In genomic region chr14:34297634-34298033, GRCm38 (mm10) we compare ENCODE assay signal across 21 mouse cellular contexts. TPM values are rescaled to one million over a fixed set of nuclear protein-coding genes. Genes with fewer than 3 reads are reported as not detected.
DNase-seq lines count a peak whose midpoint lies in the region; ATAC-seq and TF ChIP-seq lines count a peak whose summit lies in the region.
"Had no signal": no experiment of that assay in that cellular context is flagged by ENCODE, and none has a peak within 500 bp of the region (broad histone marks: within the 10 kb centered on the region; RNA-seq: fewer than 3 reads in every experiment).

No protein-coding gene starts in this region.

- no peak overlapping the region for H3K27ac ChIP-seq in intestine, embryonic 15.5 days
- H3K27ac ChIP-seq in intestine, postnatal 0 days (ENCODE audit: low read depth, low read length), result no peak overlapping the region
- H3K27ac ChIP-seq in liver, embryonic 16.5 days (ENCODE audit: low read length), result peak overlapping the region; percentile 48; the same call in 1 of the 2 replicates
- H3K27ac ChIP-seq in liver, embryonic 12.5 days, result no peak overlapping the region
- H3K27ac ChIP-seq: forebrain, embryonic 12.5 days; heart, adult 2 months; hindbrain, embryonic 15.5 days; midbrain, embryonic 12.5 days had no signal

- H3ac ChIP-seq in myocyte (ENCODE audit: control insufficient read depth, insufficient read length), result no peak overlapping the region

- H3K4me3 ChIP-seq in intestine, embryonic 15.5 days (replicated peaks), result no peak overlapping the region
- no peak overlapping the region for H3K4me3 ChIP-seq in intestine, postnatal 0 days (ENCODE audit: low read depth, low read length)
- H3K4me3 ChIP-seq in liver, embryonic 16.5 days (ENCODE audit: low read depth, low read length), result no peak overlapping the region
- no peak overlapping the region for H3K4me3 ChIP-seq in liver, embryonic 12.5 days
- H3K4me3 ChIP-seq in myocyte, result no peak overlapping the region
- H3K4me3 ChIP-seq: forebrain, embryonic 12.5 days; heart, adult 2 months; hindbrain, embryonic 15.5 days; midbrain, embryonic 12.5 days had no signal

- ATAC-seq in intestine, embryonic 15.5 days, result 0 out of 2 replicates have a peak, but pooled peaks have one; percentile 24
- no peak for ATAC-seq in intestine, postnatal 0 days
- no peak for ATAC-seq in liver, embryonic 16.5 days (ENCODE audit: low read depth)
- no peak for ATAC-seq in liver, embryonic 12.5 days
- ATAC-seq in granulocyte monocyte progenitor cell, adult 5-6 weeks (replicated peaks; ENCODE audit: poor library complexity, severe bottlenecking), result no peak

- H3K4me2 ChIP-seq in intestine, embryonic 15.5 days (replicated peaks), result no peak overlapping the region
- H3K4me2 ChIP-seq in intestine, postnatal 0 days (replicated peaks; ENCODE audit: low read depth), result no peak overlapping the region
- no peak overlapping the region for H3K4me2 ChIP-seq in liver, embryonic 16.5 days (ENCODE audit: low read depth, low read length)
- H3K4me2 ChIP-seq in liver, embryonic 12.5 days, result no peak overlapping the region
- H3K4me2 ChIP-seq in myocyte (ENCODE audit: low read depth), result peak overlapping the region; percentile 38
- H3K4me2 ChIP-seq: forebrain, embryonic 12.5 days; hindbrain, embryonic 15.5 days; midbrain, embryonic 12.5 days had no signal

- DNase-seq in ZHBTc4 (ENCODE audit: low read depth, low spot score), result peak; percentile 45
- DNase-seq: adrenal gland, adult 8-10 months; cerebellum, adult 9-10 months; heart, adult 2 months; heart, postnatal 10 days; right cerebral cortex, adult 18-20 months; thymus, postnatal 4 days had no signal

- peaks cover 16% of the 10 kb centered on the region for H3K4me1 ChIP-seq in intestine, embryonic 15.5 days (replicated peaks)
- no peaks in the 10 kb centered on the region for H3K4me1 ChIP-seq in intestine, postnatal 0 days (replicated peaks; ENCODE audit: control insufficient read depth, insufficient read depth, low read length)
- H3K4me1 ChIP-seq in liver, embryonic 16.5 days (ENCODE audit: control insufficient read depth, low read depth, low read length), result peaks cover 5% of the 10 kb centered on the region
- peaks cover 15% of the 10 kb centered on the region; the same call in 1 of the 2 replicates for H3K4me1 ChIP-seq in liver, embryonic 12.5 days
- H3K4me1 ChIP-seq: forebrain, embryonic 12.5 days; hindbrain, embryonic 15.5 days; midbrain, embryonic 12.5 days had no signal

- H3K36me3 ChIP-seq in intestine, embryonic 15.5 days, result no peaks in the 10 kb centered on the region
- no peaks in the 10 kb centered on the region for H3K36me3 ChIP-seq in intestine, postnatal 0 days (ENCODE audit: control insufficient read depth, insufficient read depth)
- no peaks in the 10 kb centered on the region for H3K36me3 ChIP-seq in liver, embryonic 16.5 days (ENCODE audit: control insufficient read depth, insufficient read depth)
- no peaks in the 10 kb centered on the region for H3K36me3 ChIP-seq in liver, embryonic 12.5 days
- no peaks in the 10 kb centered on the region for H3K36me3 ChIP-seq in myocyte (ENCODE audit: control insufficient read depth, insufficient read depth)
- H3K36me3 ChIP-seq: forebrain, embryonic 12.5 days; hindbrain, embryonic 15.5 days; midbrain, embryonic 12.5 days had no signal

- H3K79me2 ChIP-seq in myocyte (ENCODE audit: control insufficient read depth, insufficient read depth), result no peaks in the 10 kb centered on the region

- H3K27me3 ChIP-seq in intestine, embryonic 15.5 days (replicated peaks), result no peaks in the 10 kb centered on the region
- no peaks in the 10 kb centered on the region for H3K27me3 ChIP-seq in intestine, postnatal 0 days (replicated peaks; ENCODE audit: control insufficient read depth, insufficient read depth, low read length)
- H3K27me3 ChIP-seq in liver, embryonic 16.5 days (ENCODE audit: control insufficient read depth, insufficient read depth, low read depth, low read length), result no peaks in the 10 kb centered on the region
- H3K27me3 ChIP-seq in liver, embryonic 12.5 days (replicated peaks), result no peaks in the 10 kb centered on the region
- no peaks in the 10 kb centered on the region for H3K27me3 ChIP-seq in myocyte (ENCODE audit: control insufficient read depth, insufficient read depth, insufficient read length)
- H3K27me3 ChIP-seq: forebrain, embryonic 12.5 days; hindbrain, embryonic 15.5 days; midbrain, embryonic 12.5 days had no signal

- WGBS in intestine, embryonic 15.5 days, result 33% methylated on average over 2 of the region's 2 CpGs
- WGBS in intestine, postnatal 0 days, result 56% methylated on average over 2 of the region's 2 CpGs
- WGBS in liver, embryonic 16.5 days (ENCODE audit: insufficient replicate concordance), result 47% methylated on average over 2 of the region's 2 CpGs
- WGBS in liver, embryonic 12.5 days (ENCODE audit: insufficient replicate concordance), result 52% methylated on average over 2 of the region's 2 CpGs

- TF ChIP-seq CTCF in intestine, postnatal 0 days (IDR thresholded peaks at IDR 0.05; ENCODE audit: low read depth), result no peak

- no peak overlapping the region for H3K9ac ChIP-seq in intestine, embryonic 15.5 days
- no peak overlapping the region for H3K9ac ChIP-seq in intestine, postnatal 0 days (ENCODE audit: low read depth, low read length)
- H3K9ac ChIP-seq in liver, embryonic 16.5 days (ENCODE audit: low read depth, low read length), result no peak overlapping the region
- H3K9ac ChIP-seq in liver, embryonic 12.5 days, result no peak overlapping the region
- H3K9ac ChIP-seq: forebrain, embryonic 12.5 days; hindbrain, embryonic 15.5 days; midbrain, embryonic 12.5 days had no signal

- no peak for TF ChIP-seq POLR2A in myocyte (IDR thresholded peaks at IDR 0.05; ENCODE audit: insufficient read length, low read depth)

- H3K9me3 ChIP-seq in intestine, embryonic 15.5 days, result no peaks in the 10 kb centered on the region
- no peaks in the 10 kb centered on the region for H3K9me3 ChIP-seq in intestine, postnatal 0 days (ENCODE audit: control insufficient read depth)
- H3K9me3 ChIP-seq in liver, embryonic 16.5 days (replicated peaks; ENCODE audit: control insufficient read depth, low read length), result no peaks in the 10 kb centered on the region
- H3K9me3 ChIP-seq in liver, embryonic 12.5 days (replicated peaks), result no peaks in the 10 kb centered on the region
- H3K9me3 ChIP-seq: forebrain, embryonic 12.5 days; G1E; hindbrain, embryonic 15.5 days; midbrain, embryonic 12.5 days had no signal

TF ChIP-seq in myocyte, 11 proteins besides CTCF, POLR2A, EP300 and RAD21:
- TF ChIP-seq REST (IDR thresholded peaks at IDR 0.05; ENCODE audit: insufficient read depth, insufficient read length), result no peak
- TF ChIP-seq MYOD1 (IDR thresholded peaks at IDR 0.05; ENCODE audit: control insufficient read depth in 1 of 3, insufficient read length in 2 of 3, low read depth in 2 of 3), result no peak
- TF ChIP-seq SRF (IDR thresholded peaks at IDR 0.05; ENCODE audit: control insufficient read depth, insufficient read length, low read depth), result no peak
- no peak for TF ChIP-seq TCF3 (IDR thresholded peaks at IDR 0.05; ENCODE audit: insufficient read length, low read depth)
- no peak for TF ChIP-seq MYOG (IDR thresholded peaks at IDR 0.05; ENCODE audit: control insufficient read depth in 1 of 3, insufficient read depth in 1 of 3, insufficient read length in 2 of 3, low read depth in 2 of 3)
- no peak for TF ChIP-seq E2F4 (IDR thresholded peaks at IDR 0.05; ENCODE audit: insufficient read depth)
- TF ChIP-seq MAX (IDR thresholded peaks at IDR 0.05; ENCODE audit: low read depth), result no peak
- no peak for TF ChIP-seq POLR2AphosphoS2 (IDR thresholded peaks at IDR 0.05; ENCODE audit: insufficient read length, low read depth)
- TF ChIP-seq USF1 (IDR thresholded peaks at IDR 0.05; ENCODE audit: low read depth), result no peak
- no peak for TF ChIP-seq TCF12 (IDR thresholded peaks at IDR 0.05; ENCODE audit: insufficient read depth, poor library complexity, severe bottlenecking)

RNA-seq across cellular contexts. Expression of gene Shld2, which starts 12.7 kb away (rescaled TPM):
- polyA plus RNA-seq in intestine, embryonic 15.5 days (2015; fragmentation: Nextera tagmentation; extraction: Ambion mirVana), result 6.7 and 7.0 TPM in 2 replicates
- 3.1 and 3.9 TPM in 2 replicates for polyA plus RNA-seq in intestine, postnatal 0 days (2015; fragmentation: Nextera tagmentation; extraction: Ambion mirVana)
- 7.6 and 8.3 TPM in 2 replicates for polyA plus RNA-seq in liver, embryonic 16.5 days (2015; fragmentation: Nextera tagmentation; extraction: Ambion mirVana)
- 8.2 and 9.7 TPM in 2 replicates for polyA plus RNA-seq in liver, embryonic 12.5 days (2016; fragmentation: Nextera tagmentation; extraction: Ambion mirVana)
- 2.6 TPM for polyA plus RNA-seq in myocyte (2012; fragmentation: generic; extraction: Trizol)
- total RNA-seq in granulocyte monocyte progenitor cell, adult 5-6 weeks (2014; fragmentation: Nextera tagmentation), result 6.6 and 16.8 TPM in 2 replicates
- 7.9 and 17.8 TPM in 2 replicates for total RNA-seq in granulocyte monocyte progenitor cell, adult 5-6 weeks (2017)

RNA-seq across cellular contexts. Expression of gene Glud1, which starts 12.9 kb away (rescaled TPM):
- 90.1 and 91.9 TPM in 2 replicates for polyA plus RNA-seq in intestine, embryonic 15.5 days (2015; fragmentation: Nextera tagmentation; extraction: Ambion mirVana)
- 40.8 TPM in 2 replicates for polyA plus RNA-seq in intestine, postnatal 0 days (2015; fragmentation: Nextera tagmentation; extraction: Ambion mirVana)
- 145 and 155 TPM in 2 replicates for polyA plus RNA-seq in liver, embryonic 16.5 days (2015; fragmentation: Nextera tagmentation; extraction: Ambion mirVana)
- 137 and 145 TPM in 2 replicates for polyA plus RNA-seq in liver, embryonic 12.5 days (2016; fragmentation: Nextera tagmentation; extraction: Ambion mirVana)
- polyA plus RNA-seq in myocyte (2012; fragmentation: generic; extraction: Trizol), result 95.8 TPM
- 127 and 141 TPM in 2 replicates for total RNA-seq in granulocyte monocyte progenitor cell, adult 5-6 weeks (2014; fragmentation: Nextera tagmentation)
- total RNA-seq in granulocyte monocyte progenitor cell, adult 5-6 weeks (2017), result 180 and 222 TPM in 2 replicates

RNA-seq across cellular contexts. Expression of gene Fam25c, which starts 57.6 kb away (rescaled TPM):
- polyA plus RNA-seq in intestine, embryonic 15.5 days (2015; fragmentation: Nextera tagmentation; extraction: Ambion mirVana), result not detected in 2 replicates
- polyA plus RNA-seq in intestine, postnatal 0 days (2015; fragmentation: Nextera tagmentation; extraction: Ambion mirVana), result not detected in 2 replicates
- polyA plus RNA-seq in liver, embryonic 16.5 days (2015; fragmentation: Nextera tagmentation; extraction: Ambion mirVana), result 0.35 and 0.57 TPM in 2 replicates
- not detected in 2 replicates for polyA plus RNA-seq in liver, embryonic 12.5 days (2016; fragmentation: Nextera tagmentation; extraction: Ambion mirVana)
- polyA plus RNA-seq in myocyte (2012; fragmentation: generic; extraction: Trizol), result not detected
- not detected in 2 replicates for total RNA-seq in granulocyte monocyte progenitor cell, adult 5-6 weeks (2014; fragmentation: Nextera tagmentation)
- total RNA-seq in granulocyte monocyte progenitor cell, adult 5-6 weeks (2017), result not detected in 2 replicates
- total RNA-seq: adrenal gland, adult 8-10 months; G1E; heart, adult 2 months; heart, postnatal 10 days; left cerebral cortex, adult 18-20 months; neutrophil, adult 5-6 weeks had no signal
- polyA plus RNA-seq: forebrain, embryonic 12.5 days; G1E; heart, adult 2 months; hindbrain, embryonic 15.5 days; limb, embryonic 11.5 days; lung, embryonic 16.5 days; midbrain, embryonic 12.5 days had no signal
